Mouse (Mus musculus) midbrain, postnatal 0 days (tissue): Measurements from ENCODE around the gene Cacng8. TPM values are rescaled to one million over a fixed set of nuclear protein-coding genes. Genes with fewer than 3 reads are reported as not detected.

ENCODE experiments used
- ATAC-seq: fragments of 200-750 bp; cut with Nextera tagmentation; 2 replicates; pipeline ENCODE4 v1.8.0; 2017; ENCODE audit warnings: moderate number of reproducible peaks, mild to moderate bottlenecking, moderate TSS enrichment, moderate library complexity; ENCODE audit not compliant: low FRiP score
- DNase-seq: peaks from one replicate; pipeline ENCODE4 v3.0.0-alpha.2; 2015; ENCODE audit warnings: low spot score
- H3K27ac ChIP-seq: fragments of 300-500 bp; sonication (generic); 2 replicates; pipeline ENCODE4 v1.5.1; 2014; ENCODE audit warnings: low read depth, mild to moderate bottlenecking, low read length, mixed read lengths
- H3K27me3 ChIP-seq: fragments of 300-500 bp; sonication (generic); 2 replicates; pipeline ENCODE4 v1.6.1; 2014; ENCODE audit warnings: low read length, control low read depth, mixed read lengths; ENCODE audit not compliant: insufficient read depth
- H3K36me3 ChIP-seq: fragments of 300-500 bp; sonication (generic); 2 replicates; pipeline ENCODE4 v1.6.1; 2014; ENCODE audit warnings: low read length, control low read depth, mixed read lengths; ENCODE audit not compliant: insufficient read depth
- H3K4me1 ChIP-seq: fragments of 300-500 bp; sonication (generic); 2 replicates; pipeline ENCODE4 v1.6.1; 2014; ENCODE audit warnings: mild to moderate bottlenecking, control low read depth, antibody characterized with exemption, low read length, mixed read lengths; ENCODE audit not compliant: insufficient read depth
- H3K4me2 ChIP-seq: fragments of 300-500 bp; sonication (generic); 2 replicates; pipeline ENCODE4 v1.6.1; 2014; ENCODE audit warnings: low read depth, mild to moderate bottlenecking, low read length, mixed read lengths; ENCODE audit not compliant: poor library complexity, severe bottlenecking
- H3K4me3 ChIP-seq: fragments of 300-500 bp; sonication (generic); 2 replicates; pipeline ENCODE4 v1.5.1; 2014; ENCODE audit warnings: low read depth, mild to moderate bottlenecking, low read length, moderate library complexity
- H3K9ac ChIP-seq: fragments of 300-500 bp; sonication (generic); replicated peaks from 2 replicates; pipeline ENCODE4 v1.6.1; 2014; ENCODE audit warnings: mild to moderate bottlenecking, low read length, moderate library complexity, mixed read lengths; ENCODE audit not compliant: poor library complexity, severe bottlenecking
- H3K9me3 ChIP-seq: fragments of 300-500 bp; sonication (generic); 2 replicates; pipeline ENCODE4 v1.6.1; 2016; ENCODE audit warnings: low read length, control low read depth
- CTCF ChIP-seq: IDR thresholded peaks from 2 replicates; pipeline ENCODE4 v1.5.1; 2016; ENCODE audit warnings: antibody characterized with exemption, mild to moderate bottlenecking
- WGBS: fragments of 180-500 bp; shearing (Covaris S2); extraction: QIAGEN DNeasy Blood & Tissue Kit; methylation state at CpG from one replicate; pipeline ENCODE4 v1.1.7; 2014; 5-methylcytosine and 5-hydroxymethylcytosine counted together
- polyA plus RNA-seq: library from polyadenylated mRNA; unstranded; fragments of >200 nt; fragmentation: Nextera tagmentation; extraction: Ambion mirVana; gene quantifications from 2 replicates; pipeline ENCODE4 v1.2.1, GENCODE M21; 2015
- total RNA-seq: library from RNA; depleted of rRNA; stranded (reverse); fragments of >200 nt; gene quantifications from 2 replicates; pipeline ENCODE4 v1.2.3, GENCODE M21; 2014

Gene Cacng8
- total and polyA plus RNA-seq, 2 experiments from 2014 or later = 21.4 to 59.0 TPM

DNA sequence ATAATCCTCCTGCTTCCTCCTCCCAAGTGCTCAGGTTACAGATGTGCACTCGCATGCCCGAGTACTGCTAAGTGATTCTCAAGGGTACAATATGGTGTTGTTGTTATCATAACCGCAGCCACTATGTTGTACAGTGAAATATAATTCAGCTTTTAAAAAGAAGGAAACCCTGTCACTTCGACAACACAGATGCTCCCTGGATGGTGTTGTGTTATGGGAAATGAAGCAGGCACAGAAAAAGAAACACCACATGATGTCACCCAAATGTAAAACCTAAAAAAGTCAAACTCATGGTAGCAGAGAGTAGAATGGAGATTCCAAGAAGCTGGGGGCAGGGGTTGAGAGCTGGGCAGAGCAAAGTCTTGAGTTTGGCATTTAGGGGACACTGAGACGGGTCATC lies 60.2 kb downstream of the Cacng8 start:
- TF ChIP-seq CTCF = no peak
- Histone ChIP-seq H3K27ac (no peak overlapping the region), H3K4me3 (no peak overlapping the region), H3K4me2 (no peak overlapping the region), H3K9ac (no peak overlapping the region), H3K4me1 (no peaks in the 10 kb centered on the region), H3K36me3 (no peaks in the 10 kb centered on the region), H3K27me3 (no peaks in the 10 kb centered on the region), H3K9me3 (no peaks in the 10 kb centered on the region)
- WGBS = 73% methylated on average over 5 of the region's 5 CpGs
- DNase-seq (no peak), ATAC-seq (no peak)

DNA sequence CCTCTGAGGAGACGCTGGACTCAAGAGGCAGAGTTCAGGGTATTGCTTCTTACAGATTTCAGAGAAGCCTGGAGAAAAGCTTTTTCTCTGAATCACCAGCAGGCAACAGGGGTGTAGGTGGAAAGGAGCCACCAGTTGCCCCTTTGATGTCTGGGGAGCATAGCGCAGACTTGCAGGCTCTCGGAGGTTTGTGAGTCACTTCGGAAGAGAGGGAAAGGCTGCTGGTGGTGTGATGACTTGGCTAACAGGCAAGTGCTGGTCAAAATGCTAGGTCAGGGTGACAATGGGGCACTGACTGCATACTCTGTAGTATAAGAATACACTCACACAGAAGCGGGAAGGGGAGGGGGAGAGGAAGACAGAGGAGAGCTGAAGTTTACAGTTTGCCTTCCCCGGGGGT lies 60.7 kb downstream of the Cacng8 start:
- Histone ChIP-seq H3K9me3 (no peaks in the 10 kb centered on the region), H3K36me3 (no peaks in the 10 kb centered on the region), H3K27me3 (no peaks in the 10 kb centered on the region), H3K27ac (no peak overlapping the region), H3K4me2 (no peak overlapping the region), H3K9ac (no peak overlapping the region), H3K4me3 (no peak overlapping the region), H3K4me1 (no peaks in the 10 kb centered on the region)
- TF ChIP-seq CTCF = no peak
- WGBS = 53% methylated on average over 6 of the region's 6 CpGs
- no peak for DNase-seq
- no peak for ATAC-seq

DNA sequence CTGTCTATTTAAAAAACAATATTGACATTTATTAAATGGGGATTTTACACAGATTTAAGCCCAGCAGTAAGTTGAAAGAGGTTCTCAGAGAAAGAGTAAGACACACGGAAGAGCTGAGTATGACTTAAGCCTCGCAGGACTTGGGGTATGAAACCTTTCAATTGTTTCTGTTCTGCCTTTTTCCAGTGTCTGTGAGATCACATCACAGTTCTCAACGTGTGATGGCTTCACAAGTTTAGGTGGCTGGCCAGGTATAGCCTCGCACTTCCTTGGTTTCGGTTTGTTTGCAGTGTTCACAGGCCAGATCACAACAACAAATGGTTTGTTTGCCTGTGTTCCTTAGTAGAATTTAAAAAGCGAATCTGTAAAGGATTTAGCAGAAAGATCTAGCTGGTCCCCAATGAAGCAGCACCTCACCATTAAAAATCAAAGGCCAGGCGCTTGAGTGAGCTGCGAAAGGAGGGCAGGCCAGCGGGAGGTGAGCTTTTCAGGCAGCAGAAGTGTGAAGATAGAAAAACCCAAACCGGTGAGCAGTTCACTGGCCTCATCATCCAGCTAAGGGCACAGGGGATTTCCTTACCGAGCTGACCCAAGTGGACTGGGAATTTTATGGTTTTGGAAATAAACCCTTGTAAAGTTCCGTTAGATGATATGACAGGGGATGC lies 62.5 kb downstream of the Cacng8 start:
- Histone ChIP-seq H3K4me3 (no peak overlapping the region), H3K36me3 (no peaks in the 10 kb centered on the region), H3K4me1 (no peaks in the 10 kb centered on the region), H3K9ac (no peak overlapping the region), H3K27me3 (no peaks in the 10 kb centered on the region), H3K9me3 (no peaks in the 10 kb centered on the region), H3K4me2 (no peak overlapping the region), H3K27ac (no peak overlapping the region)
- ATAC-seq (no peak), DNase-seq (no peak)
- no peak for TF ChIP-seq CTCF
- WGBS = 56% methylated on average over 12 of the region's 12 CpGs

DNA sequence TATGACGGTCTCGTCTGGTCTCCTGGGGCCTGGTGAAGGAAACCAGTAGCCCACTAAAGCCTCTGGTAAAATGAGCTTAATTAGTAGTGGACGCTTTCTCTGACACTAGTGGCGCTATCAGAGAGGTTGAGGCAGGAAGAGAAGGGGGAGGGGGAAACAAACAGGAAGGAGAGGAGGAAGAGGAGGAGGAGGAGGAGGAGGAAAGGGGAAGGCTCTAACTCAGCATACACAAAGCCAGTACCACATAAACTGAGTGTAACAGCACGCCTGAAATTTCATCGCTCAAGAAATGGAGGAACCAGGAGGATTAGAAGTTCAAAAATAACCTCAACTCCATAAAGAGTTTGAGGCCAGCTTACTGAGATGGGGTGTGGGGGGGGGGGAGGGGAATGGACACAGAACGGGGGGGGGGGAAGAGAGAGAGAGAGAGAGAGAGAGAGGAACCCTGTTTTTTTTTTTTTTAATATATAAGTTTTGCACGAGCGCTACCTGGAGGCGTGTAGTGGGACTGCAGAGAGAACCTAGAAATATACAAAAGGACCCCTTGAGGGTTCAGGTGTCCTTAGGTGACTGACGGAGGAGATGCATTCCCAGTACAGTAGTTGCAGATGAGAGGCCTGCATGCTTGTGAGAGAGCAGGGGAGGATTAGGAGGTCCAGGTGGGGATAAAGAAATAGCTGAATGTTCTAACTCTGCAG lies 63.2 kb downstream of the Cacng8 start:
- DNase-seq (no peak), ATAC-seq (no peak)
- no peak overlapping the region for H3K9ac ChIP-seq

DNA sequence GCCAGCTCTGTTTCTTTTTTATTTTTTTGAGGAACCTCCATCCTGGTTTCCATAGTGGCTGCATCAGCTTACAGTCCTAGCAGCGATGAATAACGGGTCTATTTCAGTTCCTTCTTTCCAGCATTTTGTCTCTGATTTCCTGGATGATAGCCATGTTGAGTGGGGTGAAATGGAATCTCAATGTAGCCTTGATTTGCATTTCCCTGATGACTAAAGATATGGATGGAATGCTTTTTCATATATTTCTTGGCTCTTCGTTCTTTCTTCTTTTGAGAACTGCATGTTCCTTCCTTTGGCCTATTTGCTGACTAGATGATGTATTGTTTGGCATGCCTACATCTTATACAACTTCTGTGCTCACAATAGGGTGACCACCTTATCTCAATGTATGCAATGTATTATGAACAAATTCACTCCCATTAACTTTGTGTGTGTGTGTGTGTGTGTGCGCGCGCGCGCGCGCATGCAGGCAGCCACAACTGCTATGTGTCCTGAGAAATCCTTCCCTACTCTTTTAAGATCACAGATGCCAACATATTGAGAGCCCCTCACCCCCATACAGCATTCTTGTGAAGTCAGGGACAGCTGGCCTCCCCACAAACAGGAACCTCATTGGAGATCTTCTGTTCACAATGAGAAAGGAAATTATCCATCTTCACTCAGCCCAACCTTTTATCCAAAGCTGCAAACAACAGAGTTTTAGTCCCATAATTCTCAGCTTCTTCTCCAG lies 66.8 kb downstream of the Cacng8 start:
- Histone ChIP-seq H3K9ac (no peak overlapping the region), H3K4me2 (no peak overlapping the region), H3K27me3 (no peaks in the 10 kb centered on the region), H3K4me3 (no peak overlapping the region), H3K27ac (no peak overlapping the region), H3K36me3 (no peaks in the 10 kb centered on the region), H3K4me1 (no peaks in the 10 kb centered on the region), H3K9me3 (no peaks in the 10 kb centered on the region)
- DNase-seq = no peak
- TF ChIP-seq CTCF = no peak
- WGBS = 93% methylated on average over 10 of the region's 10 CpGs
- no peak for ATAC-seq

More for the DNA sequence above, 63.2 kb downstream of the Cacng8 start:
- no peaks in the 10 kb centered on the region for H3K9me3 ChIP-seq
- 63% methylated on average over 10 of the region's 11 CpGs for WGBS
- H3K4me3 ChIP-seq = no peak overlapping the region
- no peaks in the 10 kb centered on the region for H3K36me3 ChIP-seq
- H3K27me3 ChIP-seq = no peaks in the 10 kb centered on the region
- H3K27ac ChIP-seq = no peak overlapping the region
- peak; percentile 40 for TF ChIP-seq CTCF
- H3K4me1 ChIP-seq = no peaks in the 10 kb centered on the region
- H3K4me2 ChIP-seq = no peak overlapping the region

DNA sequence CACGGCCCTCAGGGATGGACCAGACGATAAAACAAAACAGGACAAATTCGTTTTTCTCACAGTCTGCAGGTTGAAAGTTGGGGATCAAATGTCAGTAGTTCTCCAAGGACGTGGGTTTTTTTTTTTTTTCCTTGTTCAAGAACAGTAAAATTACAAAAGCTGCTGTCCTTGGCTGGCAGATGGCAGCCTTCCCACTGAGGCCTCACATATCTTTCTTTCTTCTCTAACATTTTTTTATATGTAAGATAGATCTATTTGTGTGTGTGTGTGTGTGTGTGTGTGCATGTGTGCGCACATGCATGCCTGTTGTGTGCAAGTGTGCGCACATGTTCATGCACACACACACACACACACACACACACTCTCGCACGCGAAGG lies 67.3 kb downstream of the Cacng8 start:
- Histone ChIP-seq H3K27ac (no peak overlapping the region), H3K4me1 (no peaks in the 10 kb centered on the region), H3K9me3 (no peaks in the 10 kb centered on the region), H3K4me2 (no peak overlapping the region), H3K36me3 (no peaks in the 10 kb centered on the region), H3K4me3 (no peak overlapping the region), H3K27me3 (no peaks in the 10 kb centered on the region), H3K9ac (no peak overlapping the region)
- 81% methylated on average over 9 of the region's 9 CpGs for WGBS
- DNase-seq (no peak), ATAC-seq (no peak)
- TF ChIP-seq CTCF = no peak
